Mouse (Mus musculus) activated CD4-positive, CD25-positive, alpha-beta regulatory T cell, adult 4 months (primary cell): Measurements from ENCODE around the gene Krt7. TPM values are rescaled to one million over a fixed set of nuclear protein-coding genes. Genes with fewer than 3 reads are reported as not detected.

ENCODE experiments used
- ATAC-seq: one replicate; pipeline ENCODE4 v1.8.0; 2017
- polyA plus RNA-seq, 2 experiments: library from polyadenylated mRNA; unstranded; fragments of 100-300 nt; shearing (Covaris generic); gene quantifications; one replicate each; pipeline ENCODE4 v1.2.1; 2017

Krt7 gene
- polyA plus RNA-seq, 2 experiments from 2014 or later, result not detected

GRCm38 (mm10) chr15:101447444-101447843 is 36.6 kb downstream of the Krt7 start, which contains the start of gene Krt88:
Gene Krt88 (plus strand): TSS chr15:101447744.
- no peak for ATAC-seq

GRCm38 (mm10) chr15:101453093-101453736 is 42.4 kb downstream of the Krt7 start:
- ATAC-seq, result no peak

DNA sequence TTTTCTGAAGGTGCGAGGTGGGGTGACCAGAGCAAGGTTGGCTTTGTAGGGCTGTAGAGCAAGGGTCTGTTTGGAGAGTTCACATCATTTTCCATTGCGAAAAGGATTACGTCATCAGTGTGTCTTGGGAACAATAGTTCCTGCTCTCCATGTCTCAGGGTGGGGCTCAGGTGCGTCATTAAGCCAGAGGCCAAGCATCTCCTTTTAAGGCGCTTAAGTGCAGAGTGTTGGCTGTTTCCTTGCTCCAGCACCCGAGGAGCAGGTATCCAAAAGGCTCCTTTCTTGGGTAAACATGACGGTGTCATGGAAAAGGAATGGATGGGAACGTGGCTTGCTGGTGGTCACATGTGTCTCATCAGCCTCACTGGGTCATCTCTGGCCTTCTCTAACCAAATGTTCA is 43.9 kb downstream of the Krt7 start:
- ATAC-seq, result no peak

DNA sequence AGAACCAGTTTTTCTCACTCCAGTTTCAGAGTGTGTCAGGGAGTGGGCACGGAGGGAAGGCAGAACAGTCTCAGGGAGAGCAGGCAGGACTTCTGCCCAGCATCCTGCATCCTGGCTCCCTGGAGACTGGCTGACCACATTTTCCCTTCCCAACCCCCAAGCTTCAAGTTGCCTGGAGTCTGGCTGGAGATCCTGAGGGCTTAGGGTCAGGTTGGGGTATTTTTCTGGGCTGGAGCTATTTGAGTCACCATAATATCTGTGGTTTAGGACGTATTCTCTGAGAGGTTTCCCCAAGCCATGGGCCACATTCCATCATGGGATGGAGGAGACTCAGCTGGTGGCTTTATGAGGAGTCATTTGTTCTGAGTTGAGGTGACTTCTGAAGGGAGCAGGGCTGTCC is 44.4 kb downstream of the Krt7 start:
- ATAC-seq, result no peak

GRCm38 (mm10) chr15:101455891-101456290 is 45.0 kb downstream of the Krt7 start:
- no peak for ATAC-seq

GRCm38 (mm10) chr15:101458361-101458930 is 47.6 kb downstream of the Krt7 start:
- ATAC-seq, result no peak

DNA sequence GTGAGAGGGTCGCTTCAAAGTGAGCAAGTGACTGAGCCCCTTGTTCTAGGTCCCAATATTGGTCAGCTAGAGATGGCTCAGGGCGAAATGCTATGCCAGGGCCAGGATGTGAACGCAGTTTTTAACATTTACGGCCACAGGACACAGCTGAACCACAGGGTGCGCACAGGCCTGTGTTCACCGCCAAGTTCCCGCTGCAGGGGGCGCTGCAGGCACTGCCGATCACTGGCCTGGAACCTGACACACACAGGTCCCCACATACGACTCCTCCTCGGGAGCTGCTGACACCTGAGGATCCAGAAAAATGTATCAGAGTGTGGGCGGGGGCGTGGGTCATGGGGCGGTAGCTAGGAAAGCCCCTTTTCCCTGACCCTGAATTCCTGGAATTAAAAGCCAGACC is 48.4 kb downstream of the Krt7 start:
- no peak for ATAC-seq

GRCm38 (mm10) chr15:101463651-101464050 is 52.8 kb downstream of the Krt7 start, which contains the start of gene Krt81:
Gene Krt81 (minus strand): TSS chr15:101463751.
- ATAC-seq, result no peak

DNA sequence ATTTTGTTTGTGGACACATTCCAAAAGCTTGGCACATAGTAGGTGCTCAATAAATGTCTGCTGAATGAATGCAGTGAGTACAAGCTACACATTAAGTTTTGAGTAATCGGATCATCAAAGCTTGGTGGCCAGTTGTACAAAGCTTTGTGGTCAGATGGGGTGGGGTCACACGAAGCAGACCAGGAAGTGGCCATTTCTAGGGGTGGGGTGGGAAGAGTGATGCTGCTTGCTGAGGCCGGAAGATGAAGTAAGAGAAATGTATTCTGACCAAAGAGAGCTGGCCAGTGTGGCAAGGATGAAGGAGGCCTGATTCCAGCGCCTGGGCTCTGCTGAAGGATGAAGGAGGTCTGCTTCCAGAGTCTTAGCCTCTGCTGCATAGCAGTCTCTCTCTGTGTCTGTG is 58.2 kb downstream of the Krt7 start:
- ATAC-seq, result no peak

DNA sequence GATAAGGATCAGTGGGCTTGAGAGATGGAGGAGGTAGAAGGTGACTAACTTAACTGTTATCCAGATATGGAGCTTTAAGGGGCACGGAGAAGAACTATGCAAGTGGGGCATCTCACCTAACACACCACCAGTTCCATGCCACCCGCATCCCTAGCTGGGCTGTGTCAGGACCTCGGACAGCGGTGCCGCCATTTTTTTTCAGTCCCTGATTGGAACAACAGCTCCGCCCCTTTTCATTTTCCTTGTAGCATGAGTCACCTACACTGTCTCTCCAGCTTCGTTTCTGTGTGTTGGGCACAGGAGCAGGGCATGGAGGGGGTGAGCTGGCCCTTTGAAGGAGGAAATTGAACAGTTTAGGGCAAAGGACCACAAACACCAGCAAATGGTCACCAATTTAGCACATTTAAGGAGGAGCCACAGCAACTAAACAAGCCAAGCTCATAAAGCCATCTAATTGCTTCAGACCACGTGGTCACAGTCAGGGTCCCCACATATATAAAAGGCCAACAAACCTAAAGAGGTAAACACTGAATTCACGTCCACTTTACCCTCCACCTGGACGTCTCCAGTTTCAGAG is 62.2 kb downstream of the Krt7 start, which contains the start of gene Krt86:
Gene Krt86 (plus strand): TSS at position 527 of the 577 bp plus-strand sequence.
- no peak for ATAC-seq

DNA sequence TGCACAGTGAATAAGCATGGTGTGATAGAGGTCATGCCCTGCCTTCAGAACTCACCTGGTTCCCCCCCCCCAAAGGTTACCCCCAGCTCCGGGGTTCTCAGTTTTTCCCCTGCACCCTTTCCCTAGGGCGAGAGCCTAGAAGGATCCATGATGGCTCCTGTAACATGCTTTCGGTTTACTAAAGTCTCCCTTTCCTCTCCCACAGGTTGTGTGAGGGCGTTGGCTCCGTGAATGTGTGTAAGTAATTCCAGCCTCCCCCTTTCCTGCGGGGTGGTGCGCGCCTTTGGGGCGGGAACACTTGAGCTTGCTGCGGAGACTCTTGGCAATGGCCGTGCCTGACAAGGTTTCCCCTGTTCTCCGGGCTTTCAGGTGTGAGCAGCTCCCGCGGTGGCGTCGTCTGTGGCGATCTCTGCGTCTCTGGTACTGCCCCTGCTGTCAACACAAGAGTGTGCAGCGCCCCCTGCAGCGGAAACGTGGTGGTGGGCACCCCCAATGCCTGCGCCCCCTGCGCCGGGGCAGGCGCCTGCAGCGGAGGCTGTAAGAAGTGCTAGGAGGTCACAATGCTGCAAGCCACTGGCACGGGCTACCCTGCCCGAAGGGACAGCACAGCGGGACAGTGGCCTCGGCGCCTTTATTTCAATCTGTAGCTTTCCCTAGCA is 68.3 kb downstream of the Krt7 start:
- no peak for ATAC-seq

DNA sequence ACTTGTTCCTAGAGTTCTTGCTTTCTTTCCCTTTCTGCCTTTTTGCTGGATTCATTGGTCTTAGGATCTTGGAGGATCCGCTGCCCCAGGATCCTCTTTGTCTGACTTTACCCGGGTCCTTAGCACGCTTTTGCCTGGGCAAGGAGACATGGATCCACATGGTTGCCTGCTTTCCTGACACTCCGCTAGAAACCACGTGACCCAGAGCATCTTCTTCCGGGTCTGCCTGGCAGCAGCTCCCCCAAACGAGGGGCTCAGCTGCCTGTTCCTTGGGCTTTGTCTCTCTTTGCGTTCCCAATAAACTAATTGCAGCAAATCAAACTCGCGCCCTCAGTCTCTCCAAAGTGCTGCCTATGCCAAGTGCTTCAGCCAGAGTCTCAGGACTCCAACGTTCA is 68.8 kb downstream of the Krt7 start:
- ATAC-seq, result no peak

Other genes starting within 250 kb of the Krt7 start
- 1 to 10 TPM; 3.5 to 3.6 TPM for gene Acvr1b, start 237.0 kb upstream of the Krt7 start, polyA plus RNA-seq
- gene Grasp, start 186.9 kb upstream of the Krt7 start, polyA plus RNA-seq, result not detected
- 10 to 100 TPM; 37.5 to 92.8 TPM for gene Nr4a1, start 156.8 kb upstream of the Krt7 start, polyA plus RNA-seq
- 10 to 100 TPM; 42.8 to 43.6 TPM for gene Atg101, start 126.8 kb upstream of the Krt7 start, polyA plus RNA-seq
- under 1 TPM in 1 of 2 experiments, not detected in 1; 0.38 TPM for gene 6030408B16Rik, start 117.8 kb upstream of the Krt7 start, polyA plus RNA-seq
- not detected for gene Krt80, start 40.9 kb upstream of the Krt7 start, polyA plus RNA-seq
- gene Krt87, start 27.8 kb downstream of the Krt7 start, polyA plus RNA-seq, result 1 to 10 TPM in 1 of 2 experiments, under 1 TPM in 1; 0.50 to 1.4 TPM
- gene Krt88, start 36.7 kb downstream of the Krt7 start, polyA plus RNA-seq, result not detected
- gene Krt81, start 52.7 kb downstream of the Krt7 start, polyA plus RNA-seq, result not detected
- gene Krt86, start 62.4 kb downstream of the Krt7 start, polyA plus RNA-seq, result not detected
- gene Krt83, start 80.5 kb downstream of the Krt7 start, polyA plus RNA-seq, result 1 to 10 TPM; 5.8 to 6.6 TPM
- gene Gm49425, start 106.2 kb downstream of the Krt7 start, polyA plus RNA-seq, result not detected
- not detected for gene Krt84, start 121.8 kb downstream of the Krt7 start, polyA plus RNA-seq
- gene Krt82, start 139.6 kb downstream of the Krt7 start, polyA plus RNA-seq, result not detected
- gene Krt90, start 151.9 kb downstream of the Krt7 start, polyA plus RNA-seq, result not detected
- gene Krt75, start 162.9 kb downstream of the Krt7 start, polyA plus RNA-seq, result under 1 TPM in 1 of 2 experiments, not detected in 1; 0.17 TPM
- not detected for gene Gm5414, start 217.1 kb downstream of the Krt7 start, polyA plus RNA-seq
- not detected for gene Gm5478, start 236.3 kb downstream of the Krt7 start, polyA plus RNA-seq